Mouse (Mus musculus): ENCODE results near the gene Csnk1d. TPM values are rescaled to one million over a fixed set of nuclear protein-coding genes. Genes with fewer than 3 reads are reported as not detected.

The Csnk1d gene
- total and polyA plus RNA-seq, 3 experiments: 77.8 to 136 (median 96.8) TPM

DNA sequence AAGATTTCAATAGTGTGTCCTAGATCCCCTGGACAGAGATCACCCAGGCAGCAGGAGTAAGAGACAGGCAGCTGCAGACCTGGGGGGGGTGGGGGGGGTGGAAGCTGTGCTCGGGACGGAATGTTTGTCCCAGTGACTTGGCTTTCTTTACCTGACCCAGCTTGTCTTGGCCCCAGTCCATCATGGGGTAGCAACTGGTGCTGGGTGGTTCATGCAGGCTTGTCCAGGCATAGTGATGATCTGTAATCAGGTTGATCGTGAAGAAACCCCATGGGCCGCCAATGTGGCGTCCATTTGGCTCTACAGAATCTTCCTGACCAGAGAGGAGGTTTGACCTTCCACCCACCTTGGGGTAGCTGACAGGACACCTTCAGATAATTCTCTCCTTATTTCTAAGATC, 45.2 kb downstream of the Csnk1d start:
- Histone ChIP-seq H3K9ac (ENCODE audit: insufficient read depth, low read depth) (no peak overlapping the region), H3K4me3 (replicated peaks in 1 of 3; ENCODE audit: low read depth in 2 of 3, low read length in 2 of 3, poor library complexity in 1 of 3) (no peak overlapping the region), H3K9me3 (replicated peaks; ENCODE audit: low read length) (peaks cover 3% of the 10 kb centered on the region), H3K27me3 (replicated peaks) (peaks cover 62% of the 10 kb centered on the region), H3K79me2 (replicated peaks; ENCODE audit: control insufficient read depth, extremely low read depth, insufficient read depth, poor library complexity, severe bottlenecking) (no peaks in the 10 kb centered on the region), H3K4me2 (ENCODE audit: insufficient read depth, low read depth, poor library complexity, severe bottlenecking) (no peak overlapping the region), H3K4me1 (ENCODE audit: control insufficient read depth in 1 of 2, insufficient read depth in 2 of 2) (peaks cover 10 to 15% of the 10 kb centered on the region in 2 experiments), H3K27ac (ENCODE audit: insufficient read depth, low read depth) (no peak overlapping the region), H3K36me3 (replicated peaks in 1 of 2; ENCODE audit: control insufficient read depth in 1 of 2, insufficient read depth in 1 of 2, low read length in 1 of 2) (no peaks in the 10 kb centered on the region)
- no peak for DNase-seq (ENCODE audit: extremely low read depth)
- TF ChIP-seq MEF2A (IDR thresholded peaks at IDR 0.05; ENCODE audit: borderline replicate concordance, low read depth, low read length) (no peak), BHLHE40 (IDR thresholded peaks at IDR 0.05; ENCODE audit: low read depth, low read length) (no peak), CHD1 (IDR thresholded peaks at IDR 0.05; ENCODE audit: low read depth, low read length) (no peak), ZKSCAN1 (IDR thresholded peaks at IDR 0.05; ENCODE audit: borderline replicate concordance, low read depth, low read length) (no peak), ZC3H11A (IDR thresholded peaks at IDR 0.05; ENCODE audit: low read depth, low read length) (no peak), JUND (conservative IDR thresholded peaks at IDR 0.05; ENCODE audit: low read depth, low read length) (no peak), CTCF (conservative IDR thresholded peaks at IDR 0.05 in 1 of 2, IDR thresholded peaks at IDR 0.05 in 1 of 2; ENCODE audit: low read depth in 2 of 2, low read length in 2 of 2) (no peak), MXI1 (IDR thresholded peaks at IDR 0.05; ENCODE audit: low read depth, low read length) (no peak)
- in situ Hi-C loops (cut with MboI; ENCODE audit: low pct_ligation_motif_present, low pct_unique_long_range_greater_than_20kb, low sequenced_read_pairs) (loop anchor here (5.0 kb wide), 1 partner anchor 41 kb away; no protein-coding TSS in a partner anchor), dilution Hi-C loops (cut with MboI; ENCODE audit: extremely low pct_ligation_motif_present, extremely low pct_unique_long_range_greater_than_20kb, low sequenced_read_pairs) (no loop called here)

DNA sequence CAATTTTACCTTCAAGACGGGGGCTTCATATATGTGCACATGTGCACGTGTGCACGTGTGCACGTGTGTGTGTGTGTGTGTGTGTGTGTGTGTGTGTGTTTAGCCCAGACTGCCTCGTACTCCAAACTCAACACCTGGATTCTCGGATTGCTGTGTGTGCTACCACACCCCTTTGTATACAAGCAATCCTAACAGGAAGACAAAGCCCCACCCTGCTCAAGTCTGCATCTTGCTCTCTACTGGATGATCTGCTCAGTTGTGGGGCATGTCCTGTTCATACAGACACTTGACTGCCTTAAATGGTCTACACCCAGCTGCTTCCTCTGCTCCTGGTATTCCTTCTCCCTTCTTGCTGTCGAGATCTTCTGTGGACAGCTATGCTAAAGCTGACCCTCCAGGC, 45.9 kb downstream of the Csnk1d start:
- H3K36me3 ChIP-seq (replicated peaks in 1 of 2; ENCODE audit: control insufficient read depth in 1 of 2, insufficient read depth in 1 of 2, low read length in 1 of 2): no peaks in the 10 kb centered on the region
- H3K4me1 ChIP-seq (ENCODE audit: control insufficient read depth in 1 of 2, insufficient read depth in 2 of 2): peaks cover 11% of the 10 kb centered on the region in 2 experiments
- no peak overlapping the region for H3K27ac ChIP-seq (ENCODE audit: insufficient read depth, low read depth)
- no peaks in the 10 kb centered on the region for H3K79me2 ChIP-seq (replicated peaks; ENCODE audit: control insufficient read depth, extremely low read depth, insufficient read depth, poor library complexity, severe bottlenecking)
- H3K4me3 ChIP-seq (replicated peaks in 1 of 3; ENCODE audit: low read depth in 2 of 3, low read length in 2 of 3, poor library complexity in 1 of 3): no peak overlapping the region
- in situ Hi-C loops (cut with MboI; ENCODE audit: low pct_ligation_motif_present, low pct_unique_long_range_greater_than_20kb, low sequenced_read_pairs) (loop anchor here (5.0 kb wide), 1 partner anchor 42 kb away; no protein-coding TSS in a partner anchor), dilution Hi-C loops (cut with MboI; ENCODE audit: extremely low pct_ligation_motif_present, extremely low pct_unique_long_range_greater_than_20kb, low sequenced_read_pairs) (no loop called here)
- H3K9ac ChIP-seq (ENCODE audit: insufficient read depth, low read depth): no peak overlapping the region
- H3K9me3 ChIP-seq (replicated peaks; ENCODE audit: low read length): peaks cover 3% of the 10 kb centered on the region
- TF ChIP-seq BHLHE40 (IDR thresholded peaks at IDR 0.05; ENCODE audit: low read depth, low read length): peak; percentile 45; the same call in 1 of the 2 replicates
- no peak for TF ChIP-seq RCOR1 (conservative IDR thresholded peaks at IDR 0.05; ENCODE audit: low read depth, low read length)
- peaks cover 58% of the 10 kb centered on the region for H3K27me3 ChIP-seq (replicated peaks)
- no peak for DNase-seq (ENCODE audit: extremely low read depth)
- H3K4me2 ChIP-seq (ENCODE audit: insufficient read depth, low read depth, poor library complexity, severe bottlenecking): no peak overlapping the region

DNA sequence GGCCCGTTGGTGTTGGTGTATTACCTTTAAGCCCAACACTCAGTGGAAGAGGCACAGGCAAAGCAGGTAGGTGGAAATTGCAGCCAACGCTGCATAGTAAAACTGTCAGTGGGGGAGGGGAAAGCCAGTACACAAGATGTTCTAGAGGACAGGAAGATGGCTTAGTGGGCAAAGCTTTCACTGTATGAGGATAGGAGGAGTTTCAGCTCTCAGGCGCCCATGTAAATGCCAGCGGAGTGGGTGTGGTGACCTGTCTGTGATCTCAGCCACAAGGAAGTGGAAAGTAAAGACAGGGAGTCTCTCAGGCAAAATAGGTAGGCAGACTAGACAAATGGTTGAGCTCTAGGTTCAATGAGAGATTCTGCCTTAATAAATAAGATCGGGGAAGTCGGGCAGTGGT, 50.2 kb downstream of the Csnk1d start:
- Histone ChIP-seq H3K27ac (ENCODE audit: insufficient read depth, low read depth) (no peak overlapping the region), H3K4me1 (ENCODE audit: control insufficient read depth in 1 of 2, insufficient read depth in 2 of 2) (peaks cover 18 to 20% of the 10 kb centered on the region in 2 experiments), H3K9ac (ENCODE audit: insufficient read depth, low read depth) (no peak overlapping the region), H3K4me2 (ENCODE audit: insufficient read depth, low read depth, poor library complexity, severe bottlenecking) (no peak overlapping the region), H3K36me3 (replicated peaks in 1 of 2; ENCODE audit: control insufficient read depth in 1 of 2, insufficient read depth in 1 of 2, low read length in 1 of 2) (no peaks in the 10 kb centered on the region), H3K4me3 (replicated peaks in 1 of 3; ENCODE audit: low read depth in 2 of 3, low read length in 2 of 3, poor library complexity in 1 of 3) (no peak overlapping the region), H3K9me3 (replicated peaks; ENCODE audit: low read length) (peaks cover 3% of the 10 kb centered on the region), H3K79me2 (replicated peaks; ENCODE audit: control insufficient read depth, extremely low read depth, insufficient read depth, poor library complexity, severe bottlenecking) (no peaks in the 10 kb centered on the region), H3K27me3 (replicated peaks) (peaks cover 18% of the 10 kb centered on the region)
- in situ Hi-C loops (cut with MboI; ENCODE audit: low pct_ligation_motif_present, low pct_unique_long_range_greater_than_20kb, low sequenced_read_pairs) (no loop called here), dilution Hi-C loops (cut with MboI; ENCODE audit: extremely low pct_ligation_motif_present, extremely low pct_unique_long_range_greater_than_20kb, low sequenced_read_pairs) (no loop called here)
- TF ChIP-seq RAD21 (IDR thresholded peaks at IDR 0.05; ENCODE audit: low read depth, low read length): no peak
- no peak for TF ChIP-seq CHD2 (IDR thresholded peaks at IDR 0.05; ENCODE audit: low read length)
- TF ChIP-seq BHLHE40 (IDR thresholded peaks at IDR 0.05; ENCODE audit: low read depth, low read length): no peak
- no peak for TF ChIP-seq ELF1 (IDR thresholded peaks at IDR 0.05; ENCODE audit: low read depth, low read length)
- TF ChIP-seq CHD1 (IDR thresholded peaks at IDR 0.05; ENCODE audit: low read depth, low read length): no peak
- no peak for TF ChIP-seq NELFE (IDR thresholded peaks at IDR 0.05; ENCODE audit: low read depth, low read length)
- no peak for TF ChIP-seq MXI1 (IDR thresholded peaks at IDR 0.05; ENCODE audit: low read depth, low read length)
- no peak for TF ChIP-seq MEF2A (IDR thresholded peaks at IDR 0.05; ENCODE audit: borderline replicate concordance, low read depth, low read length)
- no peak for TF ChIP-seq MAX (IDR thresholded peaks at IDR 0.05; ENCODE audit: low read length)
- no peak for TF ChIP-seq ZKSCAN1 (IDR thresholded peaks at IDR 0.05; ENCODE audit: borderline replicate concordance, low read depth, low read length)
- no peak for TF ChIP-seq MAFK (IDR thresholded peaks at IDR 0.05; ENCODE audit: insufficient replicate concordance, low read length)
- no peak for TF ChIP-seq POLR2AphosphoS2 (IDR thresholded peaks at IDR 0.05; ENCODE audit: low read depth, low read length)
- no peak for TF ChIP-seq SIN3A (IDR thresholded peaks at IDR 0.05; ENCODE audit: low read length)
- no peak for TF ChIP-seq ZMIZ1 (IDR thresholded peaks at IDR 0.05; ENCODE audit: low read depth, low read length)
- no peak for TF ChIP-seq ZC3H11A (IDR thresholded peaks at IDR 0.05; ENCODE audit: low read depth, low read length)
- no peak for TF ChIP-seq JUND (conservative IDR thresholded peaks at IDR 0.05; ENCODE audit: low read depth, low read length)
- no peak for TF ChIP-seq GABPA (IDR thresholded peaks at IDR 0.05; ENCODE audit: insufficient replicate concordance, low read depth, low read length)
- DNase-seq (ENCODE audit: extremely low read depth): no peak
